Mouse (Mus musculus) stomach, embryonic 14.5 days (tissue): ENCODE measurements around the gene Lmf1. TPM values are rescaled to one million over a fixed set of nuclear protein-coding genes. Genes with fewer than 3 reads are reported as not detected.

Experiments used
- ATAC-seq: fragments of 200-750 bp; cut with Nextera tagmentation; 2 replicates; pipeline ENCODE4 v1.8.0; 2017; ENCODE audit warnings: low read depth, moderate TSS enrichment; ENCODE audit not compliant: insufficient number of reproducible peaks, insufficient read depth, low FRiP score
- H3K27ac ChIP-seq: fragments of 300-500 bp; sonication (generic); 2 replicates; pipeline ENCODE4 v1.5.1; 2014; ENCODE audit warnings: mild to moderate bottlenecking, low read length, moderate library complexity, mixed read lengths
- H3K27me3 ChIP-seq: fragments of 300-500 bp; sonication (generic); 2 replicates; pipeline ENCODE4 v1.6.1; 2014; ENCODE audit warnings: low read length, control low read depth, mixed read lengths; ENCODE audit not compliant: control insufficient read depth, insufficient read depth
- H3K36me3 ChIP-seq: fragments of 300-500 bp; sonication (generic); 2 replicates; pipeline ENCODE4 v1.6.1; 2014; ENCODE audit warnings: mild to moderate bottlenecking, control low read depth, low read length, moderate library complexity, mixed read lengths; ENCODE audit not compliant: control insufficient read depth, insufficient read depth
- H3K4me1 ChIP-seq: fragments of 300-500 bp; sonication (generic); 2 replicates; pipeline ENCODE4 v1.6.1; 2014; ENCODE audit warnings: low read length, control low read depth, mixed read lengths; ENCODE audit not compliant: control insufficient read depth, insufficient read depth
- H3K4me2 ChIP-seq: fragments of 300-500 bp; sonication (generic); replicated peaks from 2 replicates; pipeline ENCODE4 v1.6.1; 2014; ENCODE audit warnings: low read depth, low read length, control low read depth
- H3K4me3 ChIP-seq: fragments of 300-500 bp; sonication (generic); 2 replicates; pipeline ENCODE4 v1.5.1; 2014; ENCODE audit warnings: low read depth, low read length, control low read depth
- H3K9ac ChIP-seq: fragments of 300-500 bp; sonication (generic); replicated peaks from 2 replicates; pipeline ENCODE4 v1.6.1; 2014; ENCODE audit warnings: low read depth, mild to moderate bottlenecking, control low read depth, low read length, moderate library complexity, mixed read lengths
- H3K9me3 ChIP-seq: fragments of 300-500 bp; sonication (generic); 2 replicates; pipeline ENCODE4 v1.6.1; 2016; ENCODE audit warnings: low read depth, low read length, control low read depth; ENCODE audit not compliant: control insufficient read depth
- WGBS: fragments of 180-500 bp; shearing (Covaris S2); extraction: QIAGEN DNeasy Blood & Tissue Kit; methylation state at CpG from one replicate; pipeline ENCODE4 v1.1.7; 2014; 5-methylcytosine and 5-hydroxymethylcytosine counted together
- polyA plus RNA-seq: library from polyadenylated mRNA; unstranded; fragments of >200 nt; fragmentation: Nextera tagmentation; extraction: Ambion mirVana; gene quantifications from 2 replicates; pipeline ENCODE4 v1.2.1, GENCODE M21; 2014

Gene Lmf1
- polyA plus RNA-seq: 29.0 and 30.1 TPM in 2 replicates

DNA sequence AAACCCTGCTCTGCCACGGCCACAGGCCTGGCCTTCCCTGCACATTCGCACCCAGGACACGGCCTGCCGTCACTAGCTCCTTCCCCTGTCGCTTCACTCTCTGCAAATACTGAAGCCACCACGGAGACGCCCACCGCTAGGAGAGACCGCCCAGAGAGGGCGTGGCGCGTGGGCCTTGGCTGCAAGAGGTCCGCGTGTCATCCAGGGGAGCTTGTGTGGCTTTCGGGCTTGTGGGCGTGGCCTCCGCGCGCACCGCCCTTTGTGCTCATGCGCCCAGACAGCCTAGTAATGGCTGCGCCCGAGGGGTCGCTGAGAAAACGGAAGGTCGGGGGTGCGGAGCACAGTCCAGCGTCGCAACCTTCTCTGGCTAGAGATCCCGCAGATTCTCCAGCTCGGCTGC, at the start of gene Lmf1:
Gene Lmf1 (plus strand): TSS at position 166 of the 400 bp plus-strand sequence.
- ATAC-seq: peak; percentile 96
- Histone ChIP-seq H3K27ac (peak within 1 kb of the TSS; percentile 52; the same call in 1 of the 2 replicates), H3K4me1 (peaks cover 8% of the 10 kb centered on the region), H3K9me3 (no peaks in the 10 kb centered on the region), H3K9ac (peak within 1 kb of the TSS; percentile 59), H3K4me2 (peak within 1 kb of the TSS; percentile 84), H3K27me3 (no peaks in the 10 kb centered on the region), H3K4me3 (peak within 1 kb of the TSS; percentile 57), H3K36me3 (no peaks in the 10 kb centered on the region)
- WGBS: under 1% methylated on average over 31 of the region's 31 CpGs

- Histone ChIP-seq H3K4me2 (no peak overlapping the region), H3K36me3 (no peaks in the 10 kb centered on the region), H3K9ac (no peak overlapping the region), H3K27ac (no peak overlapping the region), H3K4me3 (no peak overlapping the region), H3K4me1 (no peaks in the 10 kb centered on the region), H3K9me3 (no peaks in the 10 kb centered on the region), H3K27me3 (no peaks in the 10 kb centered on the region)
- ATAC-seq: no peak
- WGBS: 61% methylated on average over 8 of the region's 8 CpGs
These were observed 48.4 kb upstream of the Lmf1 start for GRCm38 (mm10) chr17:25530357-25531022.

GRCm38 (mm10) chr17:25538945-25539875, 39.7 kb upstream of the Lmf1 start:
- no peak overlapping the region for H3K9ac ChIP-seq
- no peaks in the 10 kb centered on the region for H3K36me3 ChIP-seq
- no peak overlapping the region for H3K27ac ChIP-seq
- ATAC-seq: no peak
- no peaks in the 10 kb centered on the region for H3K9me3 ChIP-seq
- no peaks in the 10 kb centered on the region for H3K4me1 ChIP-seq
- H3K4me2 ChIP-seq: no peak overlapping the region
- H3K27me3 ChIP-seq: no peaks in the 10 kb centered on the region
- 37% methylated on average over 27 of the region's 27 CpGs for WGBS
- no peak overlapping the region for H3K4me3 ChIP-seq

DNA sequence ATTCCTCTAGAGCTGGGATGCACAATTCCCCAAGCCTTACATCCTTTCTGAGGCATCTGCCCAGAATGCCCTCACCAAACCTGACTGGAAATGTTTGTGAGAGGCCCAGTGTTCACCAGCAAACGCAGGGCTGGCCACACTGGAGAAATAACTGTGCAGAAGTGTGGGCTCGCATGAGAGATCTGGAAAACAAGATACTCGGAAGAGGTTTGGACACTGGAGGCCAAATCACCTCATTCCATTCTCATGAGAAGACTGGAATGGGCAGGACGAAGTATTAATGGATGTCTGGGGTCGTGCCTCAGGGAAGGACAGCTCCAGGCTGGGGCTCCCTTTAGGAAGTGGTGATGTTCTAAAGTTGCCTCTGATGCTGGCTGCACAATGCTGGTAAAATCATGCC, 38.2 kb upstream of the Lmf1 start:
- H3K4me1 ChIP-seq: no peaks in the 10 kb centered on the region
- no peaks in the 10 kb centered on the region for H3K27me3 ChIP-seq
- no peak overlapping the region for H3K9ac ChIP-seq
- WGBS: 72% methylated on average over 5 of the region's 5 CpGs
- no peaks in the 10 kb centered on the region for H3K9me3 ChIP-seq
- H3K36me3 ChIP-seq: no peaks in the 10 kb centered on the region
- no peak overlapping the region for H3K4me2 ChIP-seq
- no peak overlapping the region for H3K27ac ChIP-seq
- ATAC-seq: no peak
- H3K4me3 ChIP-seq: no peak overlapping the region

DNA sequence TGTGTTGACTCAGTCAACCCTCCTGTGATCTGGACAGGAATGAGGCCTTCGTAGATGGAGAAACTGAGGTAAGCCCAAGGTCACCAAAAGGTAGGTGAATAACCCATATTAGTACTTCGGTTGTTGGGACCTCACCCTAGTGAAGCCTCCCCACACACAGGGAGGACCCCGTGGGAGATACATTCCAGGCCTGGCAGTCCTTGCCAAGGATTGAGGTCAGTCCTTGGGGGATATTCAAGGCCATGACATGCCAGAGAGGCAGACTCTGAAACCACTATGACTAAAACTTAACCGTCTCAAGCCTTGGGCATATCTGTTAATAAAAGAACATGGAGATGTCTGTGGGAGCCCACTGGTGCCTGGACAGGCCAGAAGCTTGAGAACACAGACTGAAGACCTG, 37.1 kb upstream of the Lmf1 start:
- Histone ChIP-seq H3K36me3 (no peaks in the 10 kb centered on the region), H3K27me3 (no peaks in the 10 kb centered on the region), H3K4me1 (no peaks in the 10 kb centered on the region), H3K4me2 (no peak overlapping the region), H3K27ac (no peak overlapping the region), H3K9me3 (no peaks in the 10 kb centered on the region), H3K9ac (no peak overlapping the region), H3K4me3 (no peak overlapping the region)
- ATAC-seq: no peak
- 79% methylated on average over 4 of the region's 4 CpGs for WGBS

GRCm38 (mm10) chr17:25547026-25547425, 31.9 kb upstream of the Lmf1 start:
- Histone ChIP-seq H3K36me3 (no peaks in the 10 kb centered on the region), H3K27me3 (no peaks in the 10 kb centered on the region), H3K4me3 (no peak overlapping the region), H3K27ac (no peak overlapping the region), H3K9me3 (no peaks in the 10 kb centered on the region), H3K4me2 (no peak overlapping the region), H3K4me1 (no peaks in the 10 kb centered on the region), H3K9ac (no peak overlapping the region)
- WGBS: 40% methylated on average over 3 of the region's 3 CpGs
- ATAC-seq: no peak

DNA sequence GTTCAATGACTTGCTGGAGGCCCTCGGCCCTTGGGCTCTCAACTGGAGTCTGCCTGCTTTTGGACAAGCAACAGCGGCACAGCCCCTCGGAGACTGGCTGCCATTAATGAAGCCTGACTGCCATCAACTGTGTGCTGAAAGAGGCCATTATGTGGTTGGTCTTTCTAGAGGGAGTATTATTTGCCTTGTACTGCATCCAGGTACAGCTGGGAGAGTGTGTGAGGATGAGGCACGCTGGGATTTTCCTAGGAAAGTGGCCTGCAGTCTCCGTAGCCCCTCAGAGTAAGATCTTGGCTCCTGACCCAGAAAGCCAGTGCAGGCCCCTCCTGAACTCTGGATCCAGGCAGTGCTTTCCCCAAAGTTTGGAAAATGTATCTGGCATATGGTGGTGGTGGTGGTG, 28.9 kb upstream of the Lmf1 start:
- no peaks in the 10 kb centered on the region for H3K27me3 ChIP-seq
- H3K4me2 ChIP-seq: no peak overlapping the region
- H3K27ac ChIP-seq: no peak overlapping the region
- no peaks in the 10 kb centered on the region for H3K9me3 ChIP-seq
- H3K4me3 ChIP-seq: no peak overlapping the region
- ATAC-seq: no peak
- 88% methylated on average over 5 of the region's 5 CpGs for WGBS
- no peak overlapping the region for H3K9ac ChIP-seq
- no peaks in the 10 kb centered on the region for H3K36me3 ChIP-seq
- no peaks in the 10 kb centered on the region for H3K4me1 ChIP-seq

DNA sequence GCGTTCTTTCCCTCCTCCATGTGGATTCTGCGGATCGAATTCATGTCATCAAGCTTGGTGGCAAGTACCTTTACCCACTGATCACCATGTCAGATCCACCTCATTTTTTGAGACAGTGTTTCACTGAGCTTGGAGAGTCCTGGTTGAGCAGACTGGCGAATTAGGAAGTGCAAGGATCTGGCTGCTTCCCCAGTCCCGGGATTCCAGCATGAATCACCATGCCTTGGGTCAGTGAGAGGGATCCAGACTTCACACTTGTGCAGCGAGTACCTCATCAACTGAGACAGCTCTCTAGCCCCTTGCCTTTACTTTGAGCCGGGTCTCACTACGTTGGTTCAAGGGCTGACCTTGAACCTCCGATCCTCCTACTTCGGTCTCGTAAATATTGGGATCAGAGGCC, 27.6 kb upstream of the Lmf1 start:
- Histone ChIP-seq H3K27ac (no peak overlapping the region), H3K4me3 (no peak overlapping the region), H3K4me1 (0 out of 2 replicates have a peak, but pooled peaks cover 3% of the 10 kb centered on the region), H3K27me3 (no peaks in the 10 kb centered on the region), H3K4me2 (no peak overlapping the region), H3K9ac (no peak overlapping the region), H3K36me3 (no peaks in the 10 kb centered on the region), H3K9me3 (no peaks in the 10 kb centered on the region)
- ATAC-seq: no peak
- WGBS: 84% methylated on average over 11 of the region's 11 CpGs
